Mouse (Mus musculus): ENCODE results near the gene Cenpn.

- TF ChIP-seq CTCF (conservative IDR thresholded peaks at IDR 0.05; ENCODE audit: low read length) = no peak
- TF ChIP-seq POU5F1 (IDR thresholded peaks at IDR 0.05; ENCODE audit: borderline replicate concordance, low read length) = no peak
- no peak for TF ChIP-seq NANOG (IDR thresholded peaks at IDR 0.05; ENCODE audit: borderline replicate concordance, low read length)
These were observed 45.6 kb upstream of the Cenpn start for GRCm38 (mm10) chr8:116875798-116876450.

All from E14TG2a.4 (cell line).